Mouse (Mus musculus) skeletal muscle tissue, adult 2 months (tissue): ENCODE measurements around the gene Olfr823.
"Not testable (repeated sequence)": the region's sequence is repeated elsewhere in the genome, so short reads cannot be mapped to it uniquely, and the experiment has no call there.

Experiments
- DNase-seq: peaks from one replicate; pipeline ENCODE4 v3.0.0-alpha.2; 2012; ENCODE audit warnings: low read depth, low spot score

Gene Olfr823

DNA sequence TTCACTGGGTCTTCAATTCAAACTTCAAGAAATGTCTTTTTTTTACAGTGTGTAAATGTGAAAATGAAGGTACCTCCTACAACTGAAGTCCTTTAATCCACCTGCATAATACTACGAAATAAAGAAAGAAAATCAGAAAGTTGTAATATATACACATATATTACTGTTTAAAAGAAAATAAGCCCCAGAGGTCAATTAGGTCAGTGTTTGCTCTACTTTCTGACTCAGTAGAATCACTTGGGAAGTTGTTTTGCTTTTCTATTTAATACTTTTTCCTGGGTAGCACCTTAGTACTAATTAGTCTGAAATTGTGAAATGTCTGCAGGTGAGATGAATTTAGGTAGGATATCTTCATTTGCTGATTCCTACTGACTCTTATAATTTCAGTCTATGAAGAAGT is at the start of gene Olfr823:
Gene Olfr823, minus strand, starts transcription at position 101 of the 400 bp plus-strand sequence.
- DNase-seq: not testable (repeated sequence)

GRCm38 (mm10) chr10:130144121-130144520 is 28.9 kb upstream of the Olfr823 start:
- no peak for DNase-seq

- DNase-seq: not testable (repeated sequence)
These were observed 27.3 kb upstream of the Olfr823 start for GRCm38 (mm10) chr10:130142481-130142880.

GRCm38 (mm10) chr10:130134811-130135210 is 19.6 kb upstream of the Olfr823 start:
- no peak for DNase-seq

DNA sequence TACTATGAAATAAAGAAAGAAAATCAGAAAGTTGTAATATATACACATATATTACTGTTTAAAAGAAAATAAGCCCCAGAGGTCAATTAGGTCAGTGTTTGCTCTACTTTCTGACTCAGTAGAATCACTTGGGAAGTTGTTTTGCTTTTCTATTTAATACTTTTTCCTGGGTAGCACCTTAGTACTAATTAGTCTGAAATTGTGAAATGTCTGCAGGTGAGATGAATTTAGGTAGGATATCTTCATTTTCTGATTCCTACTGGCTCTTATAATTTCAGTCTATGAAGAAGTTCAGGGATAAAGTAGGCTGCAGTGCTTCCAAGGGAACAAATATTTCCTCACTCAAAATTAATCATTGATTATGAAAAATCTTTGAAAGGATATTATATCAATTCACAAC is 14.7 kb upstream of the Olfr823 start, which contains the start of gene Olfr824:
Gene Olfr824, minus strand, starts transcription at position 101 of the 400 bp plus-strand sequence.
- DNase-seq: not testable (repeated sequence)

- not testable (repeated sequence) for DNase-seq
These were observed 862 bp upstream of the Olfr823 start for GRCm38 (mm10) chr10:130116045-130116444.

- no peak for DNase-seq
These were observed 19.1 kb downstream of the Olfr823 start for GRCm38 (mm10) chr10:130096104-130096503.

DNA sequence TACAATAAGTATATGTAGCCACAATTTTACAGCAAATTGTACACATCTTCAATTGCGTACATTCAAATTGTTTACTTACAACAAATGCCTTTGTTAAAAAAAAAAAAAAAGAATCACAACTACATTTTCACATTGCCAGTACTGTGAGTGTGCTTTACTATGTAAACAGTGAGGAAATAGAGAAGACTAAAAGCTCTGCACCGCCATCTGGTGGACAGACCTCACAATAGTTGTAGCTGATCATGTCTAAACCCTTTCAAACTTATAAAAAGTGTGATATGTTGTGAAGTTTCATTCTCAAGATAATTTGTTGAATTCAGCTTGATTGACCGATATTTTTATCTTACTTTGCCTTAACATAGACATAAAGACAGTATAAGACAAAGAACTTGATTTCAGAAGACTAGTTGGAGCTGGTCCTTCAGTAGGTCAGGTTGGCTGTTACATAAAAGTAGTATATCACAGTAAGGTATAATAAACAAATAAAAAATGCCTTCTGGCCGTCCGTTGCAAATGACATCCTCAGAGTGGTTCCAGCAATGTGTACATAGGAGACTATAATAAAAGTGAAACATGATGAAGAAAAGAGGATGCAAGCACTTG is 22.2 kb downstream of the Olfr823 start:
- DNase-seq: no peak

GRCm38 (mm10) chr10:130070910-130071309 is 44.3 kb downstream of the Olfr823 start, which contains the start of gene Olfr822:
Gene Olfr822, plus strand, starts transcription at chr10:130071210.
- DNase-seq: no peak
